Mouse (Mus musculus) heart, postnatal 0 days (tissue): Measurements from ENCODE around the gene Coq5.

Experiments used
- CTCF ChIP-seq: IDR thresholded peaks from 2 replicates; pipeline ENCODE4 v1.5.1; 2016; ENCODE audit warnings: antibody characterized with exemption, control low read depth, low read depth
- EP300 ChIP-seq: IDR thresholded peaks from 2 replicates; pipeline ENCODE4 v1.6.1; 2016; ENCODE audit warnings: antibody characterized with exemption, low read depth

GRCm38 (mm10) chr5:115261141-115261540 lies 18.3 kb upstream of the Coq5 start:
- no peak for TF ChIP-seq CTCF
- TF ChIP-seq EP300 = no peak
